Mouse (Mus musculus) liver, postnatal 0 days (tissue): ENCODE measurements around the gene Plscr2.

Source experiments
- CTCF ChIP-seq: sonication (generic); IDR thresholded peaks from 2 replicates; pipeline ENCODE4 v1.5.1; 2016; ENCODE audit warnings: antibody characterized with exemption, low read depth
- EP300 ChIP-seq: IDR thresholded peaks from 2 replicates; pipeline ENCODE4 v1.6.1; 2016; ENCODE audit warnings: antibody characterized with exemption, low read depth, mild to moderate bottlenecking

- TF ChIP-seq EP300 (no peak), CTCF (no peak)
These were observed 7.3 kb downstream of the Plscr2 start for GRCm38 (mm10) chr9:92282563-92283171.
